Mouse (Mus musculus) Muller cell, postnatal 12 days (primary cell): ENCODE data around the gene Nr5a1.
A peak's percentile ranks its signal among the peaks of the same experiment; 100 is the strongest.

ENCODE experiments used
- DNase-seq: peaks from one replicate; pipeline ENCODE4 v3.0.0-alpha.2; 2015; ENCODE audit errors: inconsistent ontology term

Nr5a1 gene

DNA sequence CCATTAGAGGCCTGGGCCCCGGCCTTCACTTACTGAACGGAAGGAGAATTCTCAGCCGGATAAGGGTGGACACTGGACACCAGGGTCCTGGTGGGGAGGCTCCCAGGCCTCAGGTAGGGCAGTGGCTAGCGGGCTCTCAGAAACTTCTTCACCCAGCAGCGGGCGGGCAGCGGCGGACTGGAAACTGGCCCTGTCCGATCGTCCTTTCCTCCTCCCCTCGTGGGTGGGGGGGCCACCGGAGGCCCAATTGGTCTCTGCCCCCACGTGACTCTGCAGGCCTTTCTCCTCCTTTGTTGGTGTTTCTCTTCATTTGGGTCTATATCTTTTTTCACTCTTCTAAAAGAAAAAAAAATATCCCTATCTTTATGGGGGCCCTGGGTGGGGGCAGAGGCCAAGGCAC lies at the start of gene Nr5a1:
TSS of gene Nr5a1 (minus strand) at position 219 of the 400 bp plus-strand sequence.
- DNase-seq: no peak

DNA sequence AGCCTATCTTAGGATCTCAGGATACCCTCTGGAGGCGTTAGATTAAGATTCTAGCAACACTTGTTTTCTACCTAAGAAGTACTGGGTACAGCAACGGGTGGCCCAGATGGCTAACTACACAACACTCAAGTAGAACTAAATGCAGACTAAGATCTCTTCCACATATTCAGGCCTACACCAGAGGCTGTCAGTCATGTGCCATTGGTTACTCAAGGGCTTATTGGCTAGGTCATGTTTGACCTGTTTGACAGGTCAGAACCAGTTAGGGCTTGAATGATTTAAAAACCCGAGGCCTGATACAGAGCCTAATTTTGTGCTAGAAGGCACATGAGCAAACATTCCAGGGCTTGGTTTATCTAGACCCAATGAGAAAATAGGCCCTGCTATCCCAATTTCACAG lies 25.5 kb upstream of the Nr5a1 start:
- DNase-seq: no peak

DNA sequence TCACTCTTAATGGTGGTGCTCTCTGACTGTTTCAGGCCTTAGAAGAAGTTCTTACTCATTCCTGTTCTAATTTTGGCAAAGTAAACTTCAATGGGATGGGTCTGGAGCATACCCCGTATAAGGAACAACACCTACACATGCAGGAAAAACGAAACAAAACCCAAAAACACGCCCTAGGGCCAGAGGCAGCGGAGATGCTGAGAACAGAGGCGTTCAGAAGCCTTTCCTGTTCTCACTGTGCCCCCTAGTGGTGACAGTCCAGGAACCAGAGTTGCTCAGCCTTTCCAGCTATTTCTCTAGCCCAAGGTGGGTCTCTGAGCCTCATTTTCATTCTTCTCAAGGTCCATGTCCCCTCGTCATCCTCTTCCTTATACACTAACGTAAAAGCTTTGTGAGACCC lies 25.1 kb upstream of the Nr5a1 start:
- DNase-seq: peak; percentile 60

DNA sequence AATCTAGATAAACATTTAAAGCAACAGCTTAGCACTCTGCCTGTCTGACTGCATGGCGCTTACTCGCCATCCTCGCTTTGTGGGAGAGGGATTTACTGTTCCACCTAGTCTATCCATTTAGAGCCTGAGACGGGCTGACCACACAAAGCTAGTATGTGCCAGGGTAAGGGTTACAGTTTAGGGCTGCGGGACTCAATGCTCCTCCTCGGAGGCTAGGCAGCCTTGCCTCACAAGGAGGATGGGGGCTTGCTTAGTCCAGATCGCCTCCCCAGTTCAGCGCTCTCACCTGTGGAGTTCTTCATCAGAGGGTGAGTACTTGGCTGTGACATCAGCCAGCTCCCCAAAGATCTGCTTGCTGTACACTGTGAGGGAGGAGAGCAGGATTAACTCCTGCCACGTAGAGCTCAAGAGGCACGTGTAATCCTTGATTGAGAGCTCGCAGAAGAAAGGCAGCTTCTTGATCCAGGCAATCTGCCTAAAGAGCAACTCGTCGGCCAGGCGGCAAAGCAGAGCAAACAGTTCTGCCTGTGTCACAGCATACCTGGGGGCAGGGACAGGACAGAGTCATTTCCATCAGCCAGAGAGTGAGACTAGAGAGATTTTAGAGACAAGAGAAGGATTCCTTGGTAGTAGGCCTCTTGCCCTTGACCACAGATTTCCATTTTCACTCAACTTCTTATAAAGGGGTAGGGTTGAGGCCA lies 24.4 kb upstream of the Nr5a1 start:
- no peak for DNase-seq

DNA sequence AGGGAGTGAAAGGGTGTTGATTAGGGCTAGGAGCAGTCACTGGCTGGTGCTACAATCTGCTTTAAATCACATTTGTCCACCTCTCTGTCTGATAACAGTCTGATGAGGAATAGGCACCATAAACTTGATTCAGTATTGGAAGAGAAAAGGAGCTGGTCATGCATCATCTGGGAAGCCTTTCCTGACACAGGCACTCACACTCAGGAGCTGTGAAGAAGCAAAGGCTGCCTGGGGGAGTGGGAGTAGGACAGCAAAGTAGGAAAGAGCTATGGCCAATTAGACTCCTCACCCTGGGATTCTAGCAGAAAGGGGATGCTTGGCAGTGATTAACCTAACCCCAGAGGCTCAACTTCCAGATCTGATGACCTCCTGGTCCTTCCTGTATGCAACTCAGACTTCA lies 21.4 kb upstream of the Nr5a1 start:
- no peak for DNase-seq

DNA sequence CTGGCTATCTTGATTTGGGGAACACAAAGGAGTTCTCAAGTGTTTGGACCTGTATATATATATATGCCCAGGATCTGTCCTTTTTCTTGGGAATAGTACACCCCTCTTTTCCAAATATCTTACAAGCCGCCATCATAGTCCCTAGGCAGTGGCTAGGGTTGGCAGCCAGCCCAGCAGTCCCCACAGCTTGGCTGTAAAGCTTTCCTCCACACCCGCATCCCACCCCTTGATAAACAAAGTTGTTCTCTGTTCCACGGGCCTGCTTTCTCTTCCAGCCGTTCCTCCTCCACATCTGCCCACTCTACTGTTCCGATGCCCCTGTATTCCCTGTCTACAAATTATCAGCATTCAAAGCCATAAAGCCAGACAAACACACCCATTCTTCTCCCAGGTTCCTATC lies 20.4 kb upstream of the Nr5a1 start:
- no peak for DNase-seq

DNA sequence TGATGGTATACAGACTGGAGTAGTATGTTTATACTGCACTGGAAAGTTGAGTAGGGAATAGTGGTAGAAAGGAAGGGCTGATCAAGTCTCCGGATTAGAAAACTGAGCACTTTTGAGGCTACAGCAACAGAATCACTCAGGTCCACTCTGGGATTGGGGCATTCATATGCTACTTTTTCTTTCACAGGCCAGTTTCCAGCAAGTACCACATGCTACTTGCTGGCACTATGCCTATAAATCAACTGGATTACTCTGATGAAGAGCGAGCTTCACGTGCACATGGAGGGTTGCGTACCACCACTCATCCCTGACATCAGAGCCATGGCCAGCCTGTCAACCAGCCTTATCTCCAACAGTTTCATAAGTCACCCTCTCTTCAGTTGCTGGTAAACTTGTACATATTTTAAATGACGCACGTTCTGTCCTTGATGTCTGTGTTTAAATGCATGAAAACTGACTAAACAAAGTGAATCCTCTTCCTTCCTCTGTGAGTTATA lies 16.0 kb upstream of the Nr5a1 start:
- DNase-seq: no peak

DNA sequence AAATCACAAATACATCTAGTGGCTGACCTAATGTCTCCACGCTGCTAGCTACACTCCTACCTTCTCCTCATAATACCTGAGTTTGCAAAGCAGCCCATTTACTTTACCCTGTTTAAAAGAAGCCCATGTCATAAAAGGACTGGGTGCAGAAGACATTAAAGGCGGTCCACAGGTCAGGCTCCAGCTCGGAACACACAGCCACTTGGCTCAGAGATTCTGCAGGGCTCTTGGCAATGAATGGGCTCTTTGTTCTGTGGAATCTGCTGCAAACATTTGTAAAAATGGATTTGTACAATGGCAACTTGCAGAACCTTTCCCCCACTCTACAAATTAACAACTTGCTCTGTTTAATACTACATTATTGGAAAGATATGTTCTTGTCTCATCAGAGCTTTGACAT lies 11.1 kb upstream of the Nr5a1 start:
- peak; percentile 57 for DNase-seq

DNA sequence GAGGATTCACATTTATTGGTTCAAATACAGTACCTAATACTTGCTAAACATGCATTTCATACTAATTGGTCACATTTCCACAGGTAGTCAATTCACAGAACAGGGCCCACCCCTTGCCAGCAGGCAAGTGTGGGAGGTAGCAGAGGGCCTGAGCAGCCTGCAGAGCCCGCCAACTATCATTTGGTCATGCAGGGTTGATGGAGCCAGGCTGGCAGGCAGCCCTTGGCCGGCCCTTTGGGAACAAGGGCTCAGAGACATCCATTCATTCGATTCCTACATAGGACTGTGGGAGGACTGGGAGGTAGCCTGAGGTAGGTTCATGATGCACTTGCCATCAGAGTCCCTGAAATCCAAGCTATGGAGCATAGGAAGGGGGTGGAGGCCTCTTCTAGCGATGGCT lies 9.0 kb upstream of the Nr5a1 start:
- DNase-seq: peak; percentile 76

DNA sequence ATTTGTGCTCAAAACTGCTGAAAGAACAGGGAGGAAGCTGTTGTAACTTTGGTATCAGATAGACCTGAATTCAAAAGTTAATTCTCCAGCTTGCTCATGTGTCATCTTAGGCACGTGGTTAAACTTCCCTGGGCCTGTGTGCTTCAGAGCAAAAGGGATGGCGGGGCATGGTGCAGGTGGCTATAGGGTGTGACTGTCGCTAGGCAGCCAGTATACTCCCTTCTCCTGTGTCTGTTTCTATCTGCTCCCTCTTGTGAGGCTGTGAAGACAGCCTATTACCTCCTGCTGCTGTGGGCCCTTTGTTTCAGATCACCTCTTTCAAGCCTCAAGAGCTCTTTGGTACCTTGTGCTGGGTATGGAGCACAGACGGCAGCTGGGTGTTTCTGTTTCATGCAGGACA lies 7.7 kb upstream of the Nr5a1 start:
- DNase-seq: no peak

DNA sequence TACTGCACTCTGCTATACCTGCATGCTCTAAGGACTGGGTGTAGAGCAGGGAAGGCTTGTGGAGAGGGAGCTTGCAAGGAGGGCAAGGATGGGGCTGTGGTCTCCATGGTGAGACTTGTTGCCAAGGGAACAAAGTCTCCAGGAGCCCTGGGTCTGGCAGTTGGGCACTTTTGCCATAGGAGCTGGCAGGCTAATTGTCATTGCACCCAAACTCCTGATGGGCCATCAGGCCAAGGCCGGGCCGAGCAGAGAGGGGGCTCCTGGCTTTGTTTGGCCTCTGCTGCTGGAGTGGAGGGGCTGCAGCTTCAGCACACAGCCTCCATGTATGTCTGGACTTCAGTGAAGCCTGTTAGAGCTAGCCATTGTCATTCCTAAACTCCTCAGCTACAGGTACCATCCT lies 6.3 kb upstream of the Nr5a1 start:
- DNase-seq: no peak

DNA sequence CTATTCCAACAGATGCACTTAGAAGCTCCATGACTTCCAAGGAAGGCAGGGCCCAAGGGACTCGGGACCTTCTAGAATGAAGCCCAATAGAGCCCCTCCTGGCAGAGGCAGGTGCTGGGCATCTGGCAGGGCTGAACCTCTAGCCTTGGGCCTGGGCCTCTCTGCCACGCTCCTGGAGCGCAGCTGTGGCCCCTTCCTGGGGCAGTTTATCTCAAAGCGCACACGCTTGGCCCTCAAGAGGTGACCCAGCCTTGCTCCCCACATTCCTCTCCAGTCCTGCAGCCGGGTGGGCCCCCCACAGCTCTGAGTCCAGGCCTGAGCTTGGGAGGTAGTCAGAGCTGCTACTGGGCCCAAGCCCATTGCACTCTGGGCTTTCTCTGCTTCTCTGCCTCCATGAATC lies 5.0 kb upstream of the Nr5a1 start:
- no peak for DNase-seq

DNA sequence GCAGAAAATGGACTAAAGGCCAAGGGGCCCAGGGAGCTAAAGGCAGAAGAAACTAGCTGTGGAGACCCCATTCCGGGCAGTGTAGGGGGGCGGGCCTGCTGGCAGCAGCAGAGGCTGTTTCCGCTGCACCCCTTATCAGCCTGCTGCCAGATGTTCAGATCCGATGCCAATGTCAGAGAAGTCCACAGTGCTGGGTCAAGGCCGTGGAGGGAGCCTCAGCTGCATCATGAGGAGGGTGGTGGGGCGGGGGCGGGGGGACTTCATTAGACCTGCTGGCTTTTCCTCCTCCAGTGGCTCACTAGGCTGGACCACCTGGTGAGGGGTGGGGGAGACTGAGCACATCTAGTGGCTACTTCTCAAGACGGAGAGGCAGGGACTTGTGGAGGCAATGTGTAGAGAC lies 4.3 kb upstream of the Nr5a1 start:
- DNase-seq: no peak

DNA sequence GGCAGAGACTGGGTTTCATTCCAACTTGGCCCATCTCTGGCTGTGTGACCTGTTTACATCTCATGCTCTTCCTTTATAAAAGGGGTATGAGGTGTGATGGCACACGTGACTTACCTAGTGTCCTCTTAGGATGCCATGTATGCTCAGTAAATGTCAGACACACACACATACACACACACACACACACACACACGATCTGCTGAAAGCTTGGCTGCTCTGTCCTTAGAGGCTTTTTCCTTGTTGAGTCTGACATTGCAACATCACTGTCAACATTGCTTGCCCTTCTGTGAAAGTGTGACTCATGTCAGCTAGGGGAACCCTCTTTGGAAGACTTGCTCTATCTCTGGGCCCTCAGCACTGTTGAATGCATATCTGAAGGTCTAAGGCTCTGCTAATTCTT lies 3.1 kb upstream of the Nr5a1 start:
- no peak for DNase-seq

DNA sequence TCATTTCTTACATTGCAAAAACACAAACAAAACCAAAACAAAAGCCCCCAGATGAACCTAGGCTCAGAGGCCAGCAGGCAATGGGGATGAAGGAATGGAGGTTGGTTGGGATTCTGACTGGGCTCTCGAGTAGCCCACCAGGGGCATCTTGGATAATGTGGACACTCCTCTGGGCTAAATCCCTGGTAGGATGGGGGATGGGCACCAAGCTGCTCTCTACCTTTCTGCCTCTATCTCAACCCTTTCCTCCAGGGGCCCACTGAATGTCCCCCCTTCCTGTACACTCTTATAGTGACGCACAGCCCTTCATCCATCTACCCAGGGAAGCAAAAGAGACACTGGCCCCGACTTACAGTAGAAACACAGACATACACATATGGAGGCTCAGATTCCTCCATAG lies 746 bp downstream of the Nr5a1 start:
- DNase-seq: no peak

DNA sequence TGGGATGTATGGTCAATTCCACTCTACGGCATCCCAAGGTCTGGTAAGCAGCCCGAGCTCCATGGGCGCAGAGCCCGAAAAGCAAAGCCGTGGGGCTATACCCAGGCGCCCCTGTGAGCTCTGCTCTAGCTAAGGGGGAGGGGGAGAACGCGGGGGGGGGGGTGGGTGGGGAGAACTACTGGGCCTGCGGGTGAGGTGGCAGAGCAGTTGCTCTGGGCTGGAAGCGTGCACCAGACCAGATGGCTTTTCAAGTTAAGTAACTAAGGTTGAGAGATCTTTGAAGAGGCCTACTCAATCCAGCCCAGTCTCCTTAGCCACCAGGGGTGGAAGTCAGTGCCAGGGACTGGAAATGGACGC lies 1.6 kb downstream of the Nr5a1 start:
- DNase-seq: no peak

DNA sequence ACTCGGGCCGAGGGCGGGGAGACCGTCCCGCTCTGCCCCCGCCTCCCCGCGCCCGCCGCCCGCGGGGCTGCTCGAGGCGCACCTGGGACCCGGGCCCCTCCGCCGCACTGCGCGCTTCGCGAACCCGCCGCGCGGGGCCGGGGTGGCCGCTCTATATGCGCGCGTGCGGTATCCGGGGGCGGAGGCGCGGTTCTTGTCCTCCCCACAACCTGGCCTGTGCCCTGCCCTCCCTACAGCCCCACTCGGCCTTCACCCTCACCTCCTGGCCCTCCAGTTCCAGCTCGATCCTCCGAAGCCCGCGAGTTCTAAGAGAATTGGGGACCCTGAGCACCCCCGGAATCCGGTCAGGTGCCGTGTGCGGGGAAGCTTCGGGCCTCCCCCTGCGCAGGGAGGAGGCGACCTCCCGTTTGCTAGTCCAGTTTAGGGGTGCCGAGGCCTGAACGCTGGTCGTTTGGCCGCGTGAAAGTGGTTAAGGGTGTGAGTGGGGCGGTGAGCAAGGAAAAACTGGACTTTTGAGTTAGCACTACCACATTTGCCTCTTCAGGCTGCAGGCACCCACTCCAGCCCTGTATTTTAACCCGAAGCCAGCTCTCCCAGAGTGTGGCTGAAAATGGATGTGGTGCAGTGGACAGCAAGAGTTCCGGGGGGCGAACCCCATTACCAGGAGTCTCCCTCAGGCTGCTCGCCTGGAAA lies 2.1 kb downstream of the Nr5a1 start:
- no peak for DNase-seq

DNA sequence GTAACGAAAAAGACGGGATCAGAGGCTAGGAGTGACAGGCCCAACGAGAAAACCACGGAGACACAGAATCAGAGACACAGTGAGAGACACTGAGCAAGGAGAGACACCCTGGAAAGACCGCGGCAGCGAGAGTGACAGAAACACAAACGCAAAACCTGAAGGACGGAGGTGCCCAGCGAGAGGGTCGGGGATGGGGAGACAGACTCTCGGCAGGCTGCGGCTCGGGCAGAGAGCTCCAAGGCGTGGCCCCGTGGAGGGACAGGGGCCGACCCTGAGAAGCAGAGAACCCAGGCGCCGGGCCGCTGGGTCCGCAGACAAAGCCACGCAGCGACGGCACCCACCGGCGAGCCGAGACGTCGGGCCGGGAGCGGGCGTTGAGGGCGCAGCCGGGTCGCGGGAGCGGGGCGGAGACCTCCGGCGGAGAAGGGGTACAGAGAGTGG lies 2.9 kb downstream of the Nr5a1 start:
- no peak for DNase-seq

DNA sequence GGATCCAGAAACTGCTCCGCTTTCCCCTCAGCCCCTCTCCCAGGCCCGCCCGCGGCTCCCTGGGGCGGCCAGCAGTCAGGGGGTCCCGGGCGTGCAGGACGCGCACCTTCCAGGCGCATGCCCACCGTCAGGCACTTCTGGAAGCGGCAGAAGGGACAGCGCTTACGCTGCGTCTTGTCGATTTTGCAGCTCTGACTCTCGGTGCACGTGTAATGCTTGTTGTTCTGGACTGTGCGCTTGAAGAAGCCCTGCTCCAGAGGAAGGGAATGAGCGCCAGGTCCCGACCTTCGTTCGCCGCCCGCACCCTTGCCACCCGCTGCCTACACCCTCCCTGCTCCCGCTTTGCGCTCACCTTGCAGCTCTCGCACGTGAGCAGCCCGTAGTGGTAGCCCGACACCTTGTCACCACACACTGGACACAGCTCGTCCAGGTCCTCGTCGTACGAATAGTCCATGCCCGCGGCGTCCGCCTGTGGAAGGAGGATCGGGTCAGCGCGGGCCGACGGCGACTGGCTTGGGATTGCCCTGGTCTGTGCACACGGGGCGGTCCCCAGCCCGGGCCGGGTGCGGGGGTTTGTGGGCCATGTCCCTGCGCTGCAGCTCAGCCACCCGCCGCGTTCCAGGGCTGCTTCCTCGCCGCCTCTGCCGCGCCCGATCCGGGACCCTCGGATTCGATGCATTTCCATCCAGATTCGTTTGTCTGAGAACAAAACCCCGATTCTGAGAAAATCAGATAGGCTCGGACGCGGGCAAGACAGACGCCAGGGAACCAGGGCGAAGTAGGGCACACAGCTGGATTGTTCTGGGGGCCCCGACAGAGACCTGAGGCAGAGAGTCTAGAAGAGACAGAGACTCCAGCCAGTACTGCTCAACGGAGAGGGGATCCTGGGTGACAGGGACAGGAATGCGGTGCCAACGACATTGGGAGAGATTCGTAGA lies 3.8 kb downstream of the Nr5a1 start:
- DNase-seq: peak; percentile 46

DNA sequence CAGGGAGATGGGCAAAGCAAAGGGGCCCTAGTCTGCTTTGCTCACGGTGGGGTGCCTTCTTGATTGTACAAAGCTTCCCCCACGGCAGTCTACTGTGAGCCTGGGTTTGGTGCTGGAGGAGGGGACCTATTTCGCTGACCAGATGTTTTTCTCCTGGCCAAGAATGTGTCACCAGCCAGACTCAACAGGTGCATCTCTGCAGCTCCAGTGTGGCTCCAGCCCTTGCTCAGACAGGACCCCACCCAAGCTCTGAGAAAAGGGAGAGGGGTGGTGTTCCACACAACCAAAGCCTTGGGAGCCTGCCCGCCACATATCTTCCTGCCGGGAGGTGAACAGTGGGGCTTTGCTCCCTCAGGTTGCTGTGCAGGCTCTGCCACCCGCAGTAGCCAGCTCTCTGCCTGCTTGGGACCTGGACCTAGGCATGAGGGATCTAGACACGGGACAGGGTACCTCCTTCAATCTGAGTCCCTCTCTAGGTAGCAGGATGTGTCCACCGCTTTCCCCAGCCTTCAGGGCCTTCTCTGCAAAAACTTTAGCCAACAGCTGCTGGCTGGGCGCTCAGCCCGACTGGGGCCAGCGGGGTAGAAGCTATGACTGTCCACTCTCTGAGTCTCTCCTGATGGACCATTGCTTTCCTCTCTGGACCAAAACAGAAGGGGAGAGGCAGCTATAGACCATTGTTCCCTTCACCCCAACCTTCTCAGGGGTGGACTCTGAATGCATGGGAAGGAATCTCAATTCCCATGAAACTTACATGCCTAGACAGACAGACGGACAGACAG lies 5.2 kb downstream of the Nr5a1 start:
- DNase-seq: no peak

DNA sequence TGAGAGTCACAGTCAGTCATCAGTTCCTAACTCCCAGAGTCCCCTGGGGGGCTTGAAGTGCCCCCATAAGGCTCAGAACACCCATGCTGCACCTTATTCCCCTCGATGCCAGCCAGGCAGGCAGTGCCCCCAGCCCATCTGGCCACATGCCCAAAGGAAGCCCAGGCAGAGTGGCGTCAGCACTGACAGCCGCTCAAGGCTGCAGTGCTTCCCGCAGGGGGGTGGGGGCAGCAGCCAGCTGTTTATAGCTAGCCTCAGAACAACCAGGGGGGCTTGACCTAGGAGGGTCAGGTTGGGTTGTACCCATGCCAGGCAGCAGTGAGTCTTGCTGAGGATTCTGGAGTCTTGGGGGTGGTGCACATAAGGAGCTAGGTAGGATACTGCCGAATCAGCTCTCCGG lies 7.7 kb downstream of the Nr5a1 start:
- DNase-seq: no peak

DNA sequence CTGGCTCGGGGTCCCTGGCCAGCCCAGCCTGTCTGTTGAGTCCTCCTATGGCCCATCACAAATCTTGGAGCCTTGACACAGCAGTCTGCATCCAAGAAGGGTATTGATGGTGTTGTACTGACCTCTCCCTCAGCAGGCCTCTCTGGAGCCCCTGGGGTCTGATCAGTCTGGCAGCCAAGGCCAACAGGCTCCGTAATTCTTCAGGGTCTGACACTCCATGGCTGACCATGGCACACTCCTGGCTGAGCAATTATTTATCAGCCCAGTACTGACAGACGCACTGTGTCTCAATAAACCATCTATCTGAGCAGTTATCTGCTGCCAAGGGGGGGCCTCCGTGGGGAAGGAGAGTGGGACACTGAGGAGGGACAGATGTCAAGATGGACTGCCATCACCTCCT lies 9.3 kb downstream of the Nr5a1 start:
- no peak for DNase-seq
